Mouse (Mus musculus) central nervous system, embryonic 11.5 days (tissue): ENCODE results near the gene Tprkb. TPM values are rescaled to one million over a fixed set of nuclear protein-coding genes. Genes with fewer than 3 reads are reported as not detected.

Experiments
- polyA plus RNA-seq: library from polyadenylated mRNA; depleted of rRNA; stranded (reverse); fragments of >200 nt; gene quantifications from 2 replicates; pipeline ENCODE4 v1.2.3, GENCODE M21; 2012; rRNA removed

Tprkb gene
- polyA plus RNA-seq = 20.8 and 25.0 TPM in 2 replicates

DNA sequence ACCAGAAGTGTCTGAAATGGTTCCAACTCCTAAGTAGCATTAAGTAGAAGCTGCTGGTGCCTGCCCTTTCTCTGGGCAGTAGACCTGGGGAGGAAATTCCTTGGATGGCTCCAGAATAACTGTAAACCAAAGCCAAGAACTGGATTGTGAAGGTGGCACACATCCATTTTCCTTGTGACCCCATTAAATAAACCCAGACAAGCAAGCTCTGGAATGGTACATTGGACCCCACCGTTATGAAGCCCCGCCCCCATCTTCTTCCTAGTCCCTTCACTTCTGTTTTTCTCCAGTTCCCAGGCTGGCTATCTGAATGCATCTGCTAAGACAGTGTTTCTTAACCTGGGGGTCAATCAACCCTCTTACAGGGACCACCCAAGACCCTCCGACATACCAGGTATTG lies at the start of gene Tprkb:
Gene Tprkb (plus strand): TSS at position 279 of the 400 bp plus-strand sequence.

DNA sequence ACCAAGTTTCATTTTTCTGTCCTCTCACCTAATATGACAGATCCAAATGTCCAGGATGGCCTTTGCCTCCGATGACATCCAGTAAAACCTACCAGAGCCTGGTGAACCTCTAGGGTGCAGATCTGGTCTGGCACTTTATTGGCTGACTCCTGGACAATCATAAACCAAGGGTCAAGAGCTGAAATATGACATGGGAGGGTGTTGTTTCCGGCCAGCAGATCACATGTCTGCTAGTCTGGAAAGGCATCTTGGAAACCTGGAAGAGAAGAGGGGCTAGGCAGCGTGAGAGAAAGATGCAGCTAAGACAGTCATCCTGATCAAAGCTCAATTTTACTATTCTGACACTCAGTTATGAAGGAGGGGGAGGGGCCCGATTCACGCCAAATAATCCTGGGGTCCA lies 42.7 kb upstream of the Tprkb start, which contains the start of gene Nat8f2:
Gene Nat8f2 (minus strand): TSS at position 153 of the 400 bp plus-strand sequence.

DNA sequence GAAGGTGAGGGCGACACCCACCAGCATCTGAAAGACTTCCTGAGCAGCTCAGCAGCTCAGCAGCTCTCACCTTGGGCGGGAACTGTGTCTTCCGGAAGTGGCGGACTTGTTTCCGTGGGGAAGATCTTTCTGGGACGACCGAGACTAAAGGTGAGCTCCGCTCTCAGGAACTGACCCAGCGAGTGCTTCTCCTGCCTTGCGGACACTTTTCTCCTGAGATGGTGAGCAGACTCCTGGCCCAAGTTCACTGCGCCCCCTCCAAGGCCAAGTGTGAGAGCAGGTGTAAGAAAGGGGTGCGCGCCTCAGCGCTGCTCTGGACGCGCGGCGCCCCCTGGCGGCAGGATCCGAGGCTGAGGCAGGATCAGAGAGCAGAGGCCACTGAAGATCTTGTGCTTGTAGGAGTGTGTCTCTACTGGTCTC lies 7.0 kb upstream of the Tprkb start, which contains the start of gene Nat8f4:
Gene Nat8f4 (minus strand): TSS at position 243 of the 420 bp plus-strand sequence.

DNA sequence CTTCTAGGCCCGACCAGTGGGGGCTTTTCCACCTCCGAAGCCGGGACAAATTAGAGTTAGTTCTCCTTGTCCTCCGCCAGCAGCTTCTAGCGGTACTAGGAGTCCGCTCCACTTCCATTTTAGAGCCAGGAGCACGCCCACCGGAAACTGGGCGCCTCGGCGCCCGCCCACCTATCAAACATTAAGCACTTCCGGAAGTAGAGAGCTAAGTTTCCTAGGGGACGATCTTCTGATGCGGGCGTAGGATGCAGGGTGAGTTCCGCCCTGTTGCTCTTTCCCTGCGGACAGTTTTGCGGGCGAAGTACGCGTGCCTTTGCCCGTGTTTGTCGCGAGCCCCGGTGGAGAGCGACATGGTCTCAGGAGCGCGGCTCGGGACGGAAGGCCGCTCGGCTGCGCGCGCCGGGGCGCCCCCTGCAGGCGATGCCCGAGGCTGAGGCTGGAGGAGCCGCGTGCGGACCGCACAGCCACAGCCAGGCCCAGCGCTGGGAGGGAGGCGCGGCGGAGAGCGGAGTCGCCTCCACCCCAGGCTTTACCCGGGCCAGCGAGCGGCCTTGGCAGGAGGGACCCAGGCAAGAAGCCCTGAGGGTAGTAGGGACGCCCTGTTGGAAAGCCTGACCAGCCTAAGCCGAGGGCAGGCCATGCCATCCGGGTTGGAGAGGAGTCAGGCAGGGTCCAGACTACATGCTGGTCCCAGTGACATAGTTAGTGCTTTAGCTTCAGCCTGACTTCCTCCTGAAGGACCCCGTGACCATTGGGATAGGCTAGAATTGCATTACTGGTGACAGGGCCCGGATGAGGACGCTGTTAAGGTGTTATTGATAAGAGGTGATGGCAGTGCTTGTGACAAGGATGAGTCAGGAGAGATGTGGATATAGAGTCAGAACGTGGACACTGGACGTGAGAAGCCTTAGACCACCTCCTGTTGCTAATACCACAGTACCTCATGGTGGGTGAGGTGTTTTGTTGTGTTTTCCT lies 4.2 kb downstream of the Tprkb start, which contains the start of gene Nat8f1:
Gene Nat8f1 (minus strand): TSS at position 149 of the 975 bp plus-strand sequence.

DNA sequence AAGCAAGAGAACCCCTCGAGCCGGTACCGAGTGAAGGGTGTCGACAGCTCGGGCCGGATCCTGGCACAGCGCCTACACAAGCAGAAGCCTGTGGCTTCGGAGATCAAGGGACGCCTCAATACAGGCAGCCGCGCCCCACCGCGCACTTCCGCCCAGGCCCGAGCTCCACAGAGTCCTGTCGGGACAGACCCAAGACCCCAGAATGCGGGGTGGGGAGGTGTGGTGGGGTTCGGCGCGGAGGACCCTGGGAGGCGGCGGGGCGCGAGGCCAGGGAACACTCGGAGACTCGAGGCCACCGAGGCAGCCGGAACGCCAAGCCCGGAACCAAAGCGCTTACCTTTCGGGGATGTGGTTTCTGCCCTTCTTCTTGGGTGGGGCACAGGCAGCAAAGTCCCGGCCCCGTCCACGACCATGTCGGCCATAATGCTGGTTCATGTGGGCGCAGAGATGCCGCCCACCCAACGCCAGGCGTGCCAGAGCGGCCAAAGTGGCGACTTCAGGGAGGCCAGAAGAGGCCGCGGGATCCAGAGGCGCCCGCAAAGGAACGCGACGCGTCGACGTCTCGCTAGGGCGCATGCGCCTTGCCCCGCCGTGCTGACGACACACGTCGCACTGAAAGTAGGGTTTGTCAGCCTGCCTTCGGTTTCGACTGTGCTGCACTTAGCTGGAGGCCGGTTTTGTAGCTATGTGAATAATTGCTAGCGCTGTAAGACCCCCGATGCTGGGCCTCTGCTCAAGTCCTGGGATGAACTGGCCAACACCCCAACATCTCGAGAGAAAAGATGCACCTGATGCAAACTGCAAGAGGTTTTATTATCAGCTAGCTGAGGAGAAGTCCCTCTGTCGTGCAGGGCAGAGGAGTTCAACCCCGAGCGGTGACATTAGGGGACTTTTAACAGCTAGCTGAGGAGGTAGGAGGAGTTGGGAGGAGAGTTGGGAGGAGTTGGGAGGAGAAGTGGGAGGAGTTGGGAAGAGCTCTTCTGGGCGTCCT lies 49.7 kb downstream of the Tprkb start, which contains the start of gene Dusp11:
Gene Dusp11 (minus strand): TSS at position 567 of the 991 bp plus-strand sequence.

Other genes starting within 250 kb of the Tprkb start
- not detected in 2 replicates for gene Nat8f7, start 198.7 kb upstream of the Tprkb start, polyA plus RNA-seq
- 0.02 TPM in 1 of 2 replicates, not detected in the other for gene Nat8f3, start 146.1 kb upstream of the Tprkb start, polyA plus RNA-seq
- gene Nat8f6, start 90.9 kb upstream of the Tprkb start, polyA plus RNA-seq = not detected in 2 replicates
- gene Nat8f5, start 90.9 kb upstream of the Tprkb start, polyA plus RNA-seq = not detected in 2 replicates
- gene Nat8, start 79.8 kb upstream of the Tprkb start, polyA plus RNA-seq = not detected in 2 replicates
- gene Nat8f2, start 42.7 kb upstream of the Tprkb start, polyA plus RNA-seq = 0.01 TPM in 1 of 2 replicates, not detected in the other
- 3.1 and 3.8 TPM in 2 replicates for gene Nat8f4, start 7.0 kb upstream of the Tprkb start, polyA plus RNA-seq
- 6.7 and 7.7 TPM in 2 replicates for gene Nat8f1, start 3.8 kb downstream of the Tprkb start, polyA plus RNA-seq
- 59.7 and 98.9 TPM in 2 replicates for gene Dusp11, start 49.8 kb downstream of the Tprkb start, polyA plus RNA-seq
- gene Figla, start 104.3 kb downstream of the Tprkb start, polyA plus RNA-seq = not detected in 2 replicates
- 57.8 and 84.9 TPM in 2 replicates for gene Add2, start 116.8 kb downstream of the Tprkb start, polyA plus RNA-seq